Mouse (Mus musculus) spleen, postnatal 14 days (tissue): ENCODE measurements around the gene Gm26620.

Experiments
- DNase-seq, 2 experiments: peaks; one replicate each; pipeline ENCODE4 v3.0.0; 2021 to 2022; ENCODE audit warnings: low spot score in 2 of 2

Gene Gm26620

GRCm38 (mm10) chr1:170868905-170869283 is 16.0 kb upstream of the Gm26620 start:
- no peak for DNase-seq

GRCm38 (mm10) chr1:170871402-170871801 is 13.5 kb upstream of the Gm26620 start:
- DNase-seq, result no peak

- DNase-seq, result no peak
These were observed 12.9 kb upstream of the Gm26620 start for GRCm38 (mm10) chr1:170871961-170872360.

- no peak for DNase-seq
These were observed 9.2 kb upstream of the Gm26620 start for GRCm38 (mm10) chr1:170875676-170876075.

GRCm38 (mm10) chr1:170876906-170877305 is 8.0 kb upstream of the Gm26620 start:
- DNase-seq, result no peak

GRCm38 (mm10) chr1:170882915-170883485 is 1.9 kb upstream of the Gm26620 start:
- DNase-seq, result no peak

GRCm38 (mm10) chr1:170884390-170884789 is 475 bp upstream of the Gm26620 start:
- DNase-seq, result no peak

GRCm38 (mm10) chr1:170886044-170886458 is 1.2 kb downstream of the Gm26620 start:
- DNase-seq, result no peak

GRCm38 (mm10) chr1:170889310-170889709 is 4.4 kb downstream of the Gm26620 start:
- DNase-seq, result no peak

GRCm38 (mm10) chr1:170891646-170892045 is 6.8 kb downstream of the Gm26620 start:
- DNase-seq, result no peak

GRCm38 (mm10) chr1:170892279-170892678 is 7.4 kb downstream of the Gm26620 start:
- no peak for DNase-seq

- DNase-seq, result no peak
These were observed 10.0 kb downstream of the Gm26620 start for GRCm38 (mm10) chr1:170894603-170895602.

- DNase-seq, result no peak
These were observed 11.9 kb downstream of the Gm26620 start for GRCm38 (mm10) chr1:170896651-170897281.

GRCm38 (mm10) chr1:170898413-170899075 is 13.7 kb downstream of the Gm26620 start:
- DNase-seq, result no peak

GRCm38 (mm10) chr1:170900799-170901467 is 16.1 kb downstream of the Gm26620 start:
- DNase-seq, result peak in 1 of 2 experiments; percentile 56

GRCm38 (mm10) chr1:170901536-170902238 is 16.8 kb downstream of the Gm26620 start:
- DNase-seq, result peak; percentile 78 to 85

- DNase-seq, result no peak
These were observed 18.6 kb downstream of the Gm26620 start for GRCm38 (mm10) chr1:170903485-170903884.

- no peak for DNase-seq
These were observed 22.2 kb downstream of the Gm26620 start for GRCm38 (mm10) chr1:170907111-170907455.

- DNase-seq, result no peak
These were observed 22.8 kb downstream of the Gm26620 start for GRCm38 (mm10) chr1:170907456-170908191.

- DNase-seq, result no peak
These were observed 23.5 kb downstream of the Gm26620 start for GRCm38 (mm10) chr1:170908341-170908740.
